Mouse (Mus musculus): ENCODE measurements around the gene Tmcc2. TPM values are rescaled to one million over a fixed set of nuclear protein-coding genes. Genes with fewer than 3 reads are reported as not detected.
A peak's percentile ranks its signal among the peaks of the same experiment; 100 is the strongest.

Gene Tmcc2
- polyA plus RNA-seq, 1 experiment from 2014 or later = 11.4 TPM

- Histone ChIP-seq H3K9me3 (no peaks in the 10 kb centered on the region), H3K9ac (no peak overlapping the region), H3K4me2 (replicated peaks) (no peak overlapping the region), H3K4me3 (replicated peaks) (no peak overlapping the region), H3K27ac (no peak overlapping the region), H3K27me3 (replicated peaks) (no peaks in the 10 kb centered on the region), H3K36me3 (no peaks in the 10 kb centered on the region), H3K4me1 (replicated peaks) (peaks cover 32% of the 10 kb centered on the region)
- 46% methylated on average over 4 of the region's 4 CpGs for WGBS
- 0 out of 2 replicates have a peak, but pooled peaks have one; percentile 31 for ATAC-seq
Observed at GRCm38 (mm10) chr1:132375256-132375655, 15.8 kb downstream of the Tmcc2 start.

GRCm38 (mm10) chr1:132374873-132375244 lies 16.2 kb downstream of the Tmcc2 start:
- H3K4me2 ChIP-seq (replicated peaks) = no peak overlapping the region
- no peak overlapping the region for H3K9ac ChIP-seq
- WGBS = 66% methylated on average over 3 of the region's 3 CpGs
- no peak overlapping the region for H3K27ac ChIP-seq
- H3K36me3 ChIP-seq = no peaks in the 10 kb centered on the region
- H3K4me1 ChIP-seq (replicated peaks) = peaks cover 32% of the 10 kb centered on the region
- H3K4me3 ChIP-seq (replicated peaks) = no peak overlapping the region
- H3K9me3 ChIP-seq = no peaks in the 10 kb centered on the region
- no peaks in the 10 kb centered on the region for H3K27me3 ChIP-seq (replicated peaks)
- ATAC-seq = no peak

GRCm38 (mm10) chr1:132374140-132374872 lies 16.8 kb downstream of the Tmcc2 start:
- no peaks in the 10 kb centered on the region for H3K9me3 ChIP-seq
- no peak overlapping the region for H3K27ac ChIP-seq
- 36% methylated on average over 5 of the region's 5 CpGs for WGBS
- peak; percentile 63 for ATAC-seq
- peaks cover 32% of the 10 kb centered on the region for H3K4me1 ChIP-seq (replicated peaks)
- no peaks in the 10 kb centered on the region for H3K27me3 ChIP-seq (replicated peaks)
- no peaks in the 10 kb centered on the region for H3K36me3 ChIP-seq
- no peak overlapping the region for H3K4me3 ChIP-seq (replicated peaks)
- H3K4me2 ChIP-seq (replicated peaks) = no peak overlapping the region
- no peak overlapping the region for H3K9ac ChIP-seq

GRCm38 (mm10) chr1:132372896-132373534 lies 18.1 kb downstream of the Tmcc2 start:
- Histone ChIP-seq H3K9ac (no peak overlapping the region), H3K4me2 (replicated peaks) (no peak overlapping the region), H3K36me3 (no peaks in the 10 kb centered on the region), H3K27ac (no peak overlapping the region), H3K4me3 (replicated peaks) (no peak overlapping the region), H3K27me3 (replicated peaks) (no peaks in the 10 kb centered on the region), H3K4me1 (replicated peaks) (peaks cover 32% of the 10 kb centered on the region), H3K9me3 (no peaks in the 10 kb centered on the region)
- no peak for ATAC-seq
- 89% methylated on average over 6 of the region's 6 CpGs for WGBS

- ATAC-seq = no peak
- Histone ChIP-seq H3K36me3 (no peaks in the 10 kb centered on the region), H3K9me3 (no peaks in the 10 kb centered on the region), H3K27me3 (replicated peaks) (no peaks in the 10 kb centered on the region), H3K4me3 (replicated peaks) (no peak overlapping the region), H3K4me2 (replicated peaks) (no peak overlapping the region), H3K4me1 (replicated peaks) (peaks cover 26% of the 10 kb centered on the region), H3K27ac (no peak overlapping the region), H3K9ac (no peak overlapping the region)
- 89% methylated on average over 5 of the region's 5 CpGs for WGBS
Observed at GRCm38 (mm10) chr1:132372354-132372753, 18.7 kb downstream of the Tmcc2 start.

- H3K27me3 ChIP-seq (replicated peaks) = no peaks in the 10 kb centered on the region
- no peak overlapping the region for H3K4me3 ChIP-seq (replicated peaks)
- no peak overlapping the region for H3K4me2 ChIP-seq (replicated peaks)
- no peaks in the 10 kb centered on the region for H3K9me3 ChIP-seq
- H3K27ac ChIP-seq = 0 out of 2 replicates have a peak overlapping the region, but pooled peaks have one; percentile 9
- peaks cover 21% of the 10 kb centered on the region for H3K4me1 ChIP-seq (replicated peaks)
- 57% methylated on average over 8 of the region's 8 CpGs for WGBS
- no peak for ATAC-seq
- H3K36me3 ChIP-seq = no peaks in the 10 kb centered on the region
- no peak overlapping the region for H3K9ac ChIP-seq
Observed at GRCm38 (mm10) chr1:132371298-132372081, 19.6 kb downstream of the Tmcc2 start.

GRCm38 (mm10) chr1:132370681-132371173 lies 20.4 kb downstream of the Tmcc2 start:
- Histone ChIP-seq H3K9ac (no peak overlapping the region), H3K4me3 (replicated peaks) (no peak overlapping the region), H3K4me2 (replicated peaks) (no peak overlapping the region), H3K36me3 (no peaks in the 10 kb centered on the region), H3K27ac (no peak overlapping the region), H3K4me1 (replicated peaks) (peaks cover 16% of the 10 kb centered on the region), H3K9me3 (no peaks in the 10 kb centered on the region), H3K27me3 (replicated peaks) (no peaks in the 10 kb centered on the region)
- 65% methylated on average over 9 of the region's 9 CpGs for WGBS
- no peak for ATAC-seq

GRCm38 (mm10) chr1:132367692-132368506 lies 23.2 kb downstream of the Tmcc2 start:
- 25% methylated on average over 7 of the region's 7 CpGs for WGBS
- no peak overlapping the region for H3K4me3 ChIP-seq (replicated peaks)
- no peaks in the 10 kb centered on the region for H3K27me3 ChIP-seq (replicated peaks)
- no peaks in the 10 kb centered on the region for H3K9me3 ChIP-seq
- ATAC-seq = peak; percentile 87
- H3K9ac ChIP-seq = no peak overlapping the region
- peaks cover 3% of the 10 kb centered on the region; the same call in 1 of the 2 replicates for H3K4me1 ChIP-seq (replicated peaks)
- H3K4me2 ChIP-seq (replicated peaks) = no peak overlapping the region
- H3K27ac ChIP-seq = no peak overlapping the region
- no peaks in the 10 kb centered on the region for H3K36me3 ChIP-seq

GRCm38 (mm10) chr1:132366937-132367336 lies 24.1 kb downstream of the Tmcc2 start:
- no peak for ATAC-seq
- 78% methylated on average over 6 of the region's 6 CpGs for WGBS
- no peaks in the 10 kb centered on the region for H3K9me3 ChIP-seq
- H3K36me3 ChIP-seq = no peaks in the 10 kb centered on the region
- no peaks in the 10 kb centered on the region for H3K27me3 ChIP-seq (replicated peaks)
- H3K9ac ChIP-seq = no peak overlapping the region
- no peak overlapping the region for H3K4me3 ChIP-seq (replicated peaks)
- H3K27ac ChIP-seq = no peak overlapping the region
- peaks cover 3% of the 10 kb centered on the region; the same call in 1 of the 2 replicates for H3K4me1 ChIP-seq (replicated peaks)
- H3K4me2 ChIP-seq (replicated peaks) = no peak overlapping the region

- WGBS = 76% methylated on average over 8 of the region's 8 CpGs
- Histone ChIP-seq H3K27me3 (replicated peaks) (no peaks in the 10 kb centered on the region), H3K36me3 (no peaks in the 10 kb centered on the region), H3K4me3 (replicated peaks) (no peak overlapping the region), H3K9ac (no peak overlapping the region), H3K27ac (no peak overlapping the region), H3K9me3 (no peaks in the 10 kb centered on the region), H3K4me2 (replicated peaks) (no peak overlapping the region), H3K4me1 (replicated peaks) (peaks cover 3% of the 10 kb centered on the region; the same call in 1 of the 2 replicates)
- ATAC-seq = no peak
Observed at GRCm38 (mm10) chr1:132366235-132366634, 24.8 kb downstream of the Tmcc2 start.

GRCm38 (mm10) chr1:132365645-132366044 lies 25.4 kb downstream of the Tmcc2 start:
- Histone ChIP-seq H3K9me3 (no peaks in the 10 kb centered on the region), H3K4me2 (replicated peaks) (no peak overlapping the region), H3K9ac (no peak overlapping the region), H3K27me3 (replicated peaks) (no peaks in the 10 kb centered on the region), H3K27ac (no peak overlapping the region), H3K36me3 (0 out of 2 replicates have a peak, but pooled peaks cover under 1% of the 10 kb centered on the region), H3K4me1 (replicated peaks) (peaks cover under 1% of the 10 kb centered on the region; the same call in 1 of the 2 replicates), H3K4me3 (replicated peaks) (no peak overlapping the region)
- WGBS = 66% methylated on average over 4 of the region's 4 CpGs
- no peak for ATAC-seq
